Mouse (Mus musculus) forebrain, postnatal 0 days (tissue): Measurements from ENCODE around the gene Mrtfa. TPM values are rescaled to one million over a fixed set of nuclear protein-coding genes. Genes with fewer than 3 reads are reported as not detected.

Experiments used
- ATAC-seq: fragments of 200-750 bp; cut with Nextera tagmentation; 2 replicates; pipeline ENCODE4 v1.8.0; 2017; ENCODE audit warnings: mild to moderate bottlenecking, moderate library complexity
- DNase-seq: peaks from one replicate; pipeline ENCODE4 v3.0.0-alpha.2; 2015
- H3K27ac ChIP-seq: fragments of 300-500 bp; sonication (generic); 2 replicates; pipeline ENCODE4 v1.5.1; 2014; ENCODE audit warnings: low read depth, mild to moderate bottlenecking, antibody characterized with exemption, low read length, moderate library complexity, mixed read lengths
- H3K27me3 ChIP-seq: fragments of 300-500 bp; sonication (generic); 2 replicates; pipeline ENCODE4 v1.6.1; 2014; ENCODE audit warnings: mild to moderate bottlenecking, low read length, mixed read lengths; ENCODE audit not compliant: insufficient read depth
- H3K36me3 ChIP-seq: fragments of 300-500 bp; sonication (generic); 2 replicates; pipeline ENCODE4 v1.6.1; 2014; ENCODE audit warnings: mild to moderate bottlenecking, moderate library complexity; ENCODE audit not compliant: insufficient read depth
- H3K4me1 ChIP-seq: fragments of 300-500 bp; sonication (generic); 2 replicates; pipeline ENCODE4 v1.6.1; 2014; ENCODE audit warnings: antibody characterized with exemption; ENCODE audit not compliant: insufficient read depth
- H3K4me2 ChIP-seq: fragments of 300-500 bp; sonication (generic); 2 replicates; pipeline ENCODE4 v1.6.1; 2014; ENCODE audit warnings: low read depth, mild to moderate bottlenecking, moderate library complexity
- H3K4me3 ChIP-seq: fragments of 300-500 bp; sonication (generic); 2 replicates; pipeline ENCODE4 v1.5.1; 2014; ENCODE audit warnings: low read depth, low read length, mixed read lengths
- H3K9ac ChIP-seq: fragments of 300-500 bp; sonication (generic); 2 replicates; pipeline ENCODE4 v1.6.1; 2014; ENCODE audit warnings: mild to moderate bottlenecking
- H3K9me3 ChIP-seq: fragments of 300-500 bp; sonication (generic); 2 replicates; pipeline ENCODE4 v1.6.1; 2016; ENCODE audit warnings: low read length
- CTCF ChIP-seq: sonication (generic); IDR thresholded peaks from 2 replicates; pipeline ENCODE4 v1.5.1; 2016; ENCODE audit warnings: antibody characterized with exemption, control low read depth, low read depth
- WGBS: fragments of 180-500 bp; shearing (Covaris S2); extraction: QIAGEN DNeasy Blood & Tissue Kit; methylation state at CpG from one replicate; pipeline ENCODE4 v1.1.7; 2014; 5-methylcytosine and 5-hydroxymethylcytosine counted together
- polyA plus RNA-seq: library from polyadenylated mRNA; unstranded; fragments of >200 nt; fragmentation: Nextera tagmentation; extraction: Ambion mirVana; gene quantifications from 2 replicates; pipeline ENCODE4 v1.2.1, GENCODE M21; 2015
- total RNA-seq: library from RNA; depleted of rRNA; stranded (reverse); fragments of >200 nt; gene quantifications from 2 replicates; pipeline ENCODE4 v1.2.3, GENCODE M21; 2014

Mrtfa gene
- total and polyA plus RNA-seq, 2 experiments from 2014 or later, result 19.6 to 26.0 TPM

DNA sequence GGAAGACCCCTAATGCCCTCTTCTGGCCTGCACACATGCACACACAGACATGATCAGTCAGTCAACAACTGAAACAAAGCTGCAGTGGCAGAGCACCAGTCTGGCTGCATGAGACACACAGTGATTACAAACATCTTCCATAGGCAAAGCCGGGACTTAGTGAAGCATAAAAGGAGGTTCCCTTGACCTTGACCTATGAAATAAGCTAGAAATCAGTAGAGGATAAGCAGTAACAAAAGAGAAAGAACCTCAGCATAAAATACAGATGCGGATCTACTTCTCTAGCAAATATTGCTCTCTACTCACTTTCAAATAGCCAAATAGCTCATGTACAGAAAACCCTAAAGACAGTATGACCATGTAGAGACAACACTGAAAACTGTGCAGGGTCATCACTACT lies 68.5 kb downstream of the Mrtfa start:
- Histone ChIP-seq H3K4me1 (no peaks in the 10 kb centered on the region), H3K9ac (no peak overlapping the region), H3K36me3 (no peaks in the 10 kb centered on the region), H3K4me2 (no peak overlapping the region), H3K27ac (no peak overlapping the region), H3K4me3 (no peak overlapping the region), H3K27me3 (no peaks in the 10 kb centered on the region), H3K9me3 (no peaks in the 10 kb centered on the region)
- DNase-seq, result no peak
- 78% methylated on average over 2 of the region's 2 CpGs for WGBS
- no peak for ATAC-seq
- TF ChIP-seq CTCF, result no peak

DNA sequence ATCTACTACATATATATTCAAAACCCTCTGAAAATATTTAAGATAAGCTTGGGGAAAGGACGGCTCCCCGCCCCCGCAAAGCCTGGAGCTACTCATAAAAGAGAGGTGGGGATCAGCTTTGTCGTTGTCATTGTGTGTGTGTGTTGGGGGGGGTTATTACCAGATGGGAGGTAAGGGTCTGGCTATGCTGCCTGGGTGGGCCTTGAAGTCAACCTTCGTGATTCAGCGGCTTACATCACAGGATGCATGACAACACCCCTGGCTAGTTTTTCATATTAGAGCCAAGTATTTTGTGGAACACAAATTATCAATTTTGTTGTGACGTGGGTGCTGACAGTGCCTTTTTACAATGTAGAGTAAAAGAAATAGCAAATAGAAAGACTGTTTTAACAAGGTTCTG lies 69.6 kb downstream of the Mrtfa start:
- no peaks in the 10 kb centered on the region for H3K9me3 ChIP-seq
- H3K4me3 ChIP-seq, result no peak overlapping the region
- WGBS, result 67% methylated on average over 7 of the region's 7 CpGs
- no peaks in the 10 kb centered on the region for H3K27me3 ChIP-seq
- DNase-seq (no peak), ATAC-seq (no peak)
- no peaks in the 10 kb centered on the region for H3K4me1 ChIP-seq
- H3K9ac ChIP-seq, result no peak overlapping the region
- TF ChIP-seq CTCF, result no peak
- H3K4me2 ChIP-seq, result no peak overlapping the region
- H3K27ac ChIP-seq, result no peak overlapping the region
- no peaks in the 10 kb centered on the region for H3K36me3 ChIP-seq

DNA sequence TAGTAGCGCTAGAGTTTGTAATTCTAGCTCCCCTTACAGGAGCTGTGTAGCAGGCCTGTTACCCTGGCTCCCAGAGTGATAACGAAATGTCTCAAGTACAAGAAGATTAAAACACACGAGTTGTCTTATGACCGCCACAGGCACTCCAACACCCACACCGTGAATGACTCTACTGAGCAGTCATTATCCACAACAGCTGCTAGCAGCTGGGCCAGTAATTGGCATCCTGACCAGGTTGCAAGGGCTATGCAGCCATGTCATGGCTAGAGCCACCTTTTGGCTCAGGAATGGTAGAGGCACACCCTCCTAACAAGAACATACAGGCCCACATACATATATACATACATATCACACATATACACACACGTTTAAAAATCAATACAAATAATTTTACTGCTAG lies 70.4 kb downstream of the Mrtfa start:
- H3K9ac ChIP-seq, result no peak overlapping the region
- no peaks in the 10 kb centered on the region for H3K9me3 ChIP-seq
- H3K4me3 ChIP-seq, result no peak overlapping the region
- 80% methylated on average over 6 of the region's 6 CpGs for WGBS
- no peak for ATAC-seq
- no peak overlapping the region for H3K4me2 ChIP-seq
- no peak for TF ChIP-seq CTCF
- DNase-seq, result no peak
- H3K27ac ChIP-seq, result no peak overlapping the region
- no peaks in the 10 kb centered on the region for H3K4me1 ChIP-seq
- no peaks in the 10 kb centered on the region for H3K27me3 ChIP-seq
- H3K36me3 ChIP-seq, result no peaks in the 10 kb centered on the region

DNA sequence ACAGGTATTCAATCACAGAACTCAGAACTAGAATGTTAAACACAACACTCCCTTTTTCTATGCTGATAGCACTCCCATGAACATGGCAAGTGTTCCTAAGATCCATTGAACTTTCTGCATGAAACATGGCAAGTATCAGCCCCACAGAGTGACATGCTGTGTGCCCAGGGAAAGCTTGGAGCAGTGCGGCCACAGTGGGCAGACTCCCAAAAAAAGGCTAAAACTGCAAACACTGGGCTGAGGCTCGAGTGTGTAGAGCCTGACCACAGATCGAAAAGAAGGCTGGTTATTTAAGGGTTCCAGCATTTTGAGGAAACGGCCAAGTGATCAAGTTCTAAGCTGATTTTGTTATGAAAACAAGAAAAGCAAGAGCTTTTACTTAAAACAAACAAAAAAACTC lies 72.3 kb downstream of the Mrtfa start:
- H3K4me1 ChIP-seq, result no peaks in the 10 kb centered on the region
- H3K36me3 ChIP-seq, result no peaks in the 10 kb centered on the region
- H3K4me3 ChIP-seq, result no peak overlapping the region
- ATAC-seq, result no peak
- H3K27ac ChIP-seq, result no peak overlapping the region
- no peak overlapping the region for H3K9ac ChIP-seq
- 59% methylated on average over 4 of the region's 4 CpGs for WGBS
- DNase-seq, result no peak
- no peak overlapping the region for H3K4me2 ChIP-seq
- H3K27me3 ChIP-seq, result no peaks in the 10 kb centered on the region
- TF ChIP-seq CTCF, result no peak
- no peaks in the 10 kb centered on the region for H3K9me3 ChIP-seq

DNA sequence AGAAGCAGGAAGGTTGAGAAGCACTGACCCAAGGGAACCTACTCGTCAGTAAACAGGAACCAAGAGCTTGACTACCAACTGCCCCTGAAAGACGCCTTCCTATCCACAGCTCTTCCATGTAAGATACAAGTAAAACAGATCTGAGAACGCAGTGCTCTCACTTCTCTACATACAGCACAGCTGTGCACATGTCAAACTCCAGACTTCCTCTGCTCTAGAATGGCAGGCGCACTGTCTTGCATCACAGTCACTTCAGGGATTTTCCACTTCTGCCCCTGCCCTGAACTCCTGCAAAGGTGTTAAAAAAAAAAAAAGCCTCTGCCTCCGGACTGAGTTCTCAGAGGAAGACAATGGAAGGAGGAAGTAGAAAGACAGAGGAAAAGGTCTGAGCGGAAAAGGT lies 78.0 kb downstream of the Mrtfa start:
- no peaks in the 10 kb centered on the region for H3K27me3 ChIP-seq
- ATAC-seq, result no peak
- WGBS, result 86% methylated on average over 6 of the region's 6 CpGs

DNA sequence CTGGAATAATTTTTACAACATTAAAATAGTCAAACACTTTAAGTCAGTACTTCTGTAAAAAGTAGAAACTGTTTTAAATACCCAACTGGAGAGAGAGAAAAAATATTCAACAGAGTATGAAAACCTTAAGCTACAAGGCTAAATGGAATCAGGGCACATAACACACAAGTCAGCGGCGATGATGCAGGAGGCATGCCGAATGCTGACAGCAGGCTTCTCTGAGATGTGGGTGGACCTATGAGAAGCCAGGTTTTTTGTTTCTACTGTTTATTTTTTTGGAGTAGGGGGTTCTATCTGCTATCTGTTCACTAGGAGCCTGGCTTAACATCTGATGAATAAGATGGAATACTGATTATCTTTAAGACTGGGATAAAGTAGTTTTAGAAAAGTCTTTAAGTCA lies 80.2 kb downstream of the Mrtfa start:
- Histone ChIP-seq H3K36me3 (no peaks in the 10 kb centered on the region), H3K9me3 (no peaks in the 10 kb centered on the region), H3K27me3 (no peaks in the 10 kb centered on the region), H3K4me3 (no peak overlapping the region), H3K9ac (no peak overlapping the region), H3K4me2 (no peak overlapping the region), H3K4me1 (peaks cover 9% of the 10 kb centered on the region; the same call in 1 of the 2 replicates), H3K27ac (no peak overlapping the region)
- WGBS, result 80% methylated on average over 3 of the region's 3 CpGs
- no peak for ATAC-seq
- DNase-seq, result no peak
- no peak for TF ChIP-seq CTCF

More for the DNA sequence above, 78.0 kb downstream of the Mrtfa start:
- Histone ChIP-seq H3K4me2 (no peak overlapping the region), H3K9me3 (no peaks in the 10 kb centered on the region), H3K4me3 (no peak overlapping the region), H3K4me1 (no peaks in the 10 kb centered on the region), H3K36me3 (no peaks in the 10 kb centered on the region), H3K27ac (no peak overlapping the region), H3K9ac (no peak overlapping the region)
- DNase-seq, result no peak
- TF ChIP-seq CTCF, result no peak

DNA sequence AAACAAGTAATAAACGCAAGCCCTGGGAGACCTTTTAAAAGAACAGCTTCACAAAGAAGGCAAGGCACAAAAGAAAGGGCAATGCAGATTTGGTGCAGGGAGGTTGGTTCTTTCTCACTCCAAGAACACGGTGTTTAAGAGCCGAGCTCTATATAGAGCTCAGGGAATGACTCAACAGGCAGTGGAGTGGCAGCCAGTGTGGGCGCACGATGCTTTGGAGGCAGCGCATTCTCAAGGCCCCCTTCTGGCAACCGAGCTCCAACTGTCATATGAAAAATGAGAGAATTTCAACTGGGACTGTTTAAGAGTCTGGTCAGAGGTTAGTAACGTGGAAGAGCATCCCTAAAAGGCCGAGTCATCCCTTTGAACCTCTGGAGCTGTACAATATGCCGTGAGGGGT lies 84.6 kb downstream of the Mrtfa start:
- Histone ChIP-seq H3K36me3 (no peaks in the 10 kb centered on the region), H3K9me3 (no peaks in the 10 kb centered on the region), H3K4me1 (peaks cover 20% of the 10 kb centered on the region; the same call in 1 of the 2 replicates), H3K9ac (no peak overlapping the region), H3K4me2 (no peak overlapping the region), H3K4me3 (no peak overlapping the region), H3K27ac (peak overlapping the region; percentile 2; the same call in 1 of the 2 replicates), H3K27me3 (no peaks in the 10 kb centered on the region)
- ATAC-seq (peak; percentile 70), DNase-seq (peak; percentile 70)
- TF ChIP-seq CTCF, result peak; percentile 43
- WGBS, result 10% methylated on average over 10 of the region's 10 CpGs
